Mouse (Mus musculus) Muller cell, postnatal 12 days (primary cell): ENCODE results near the gene Gstt4.

Experiments
- DNase-seq: peaks from one replicate; pipeline ENCODE4 v3.0.0-alpha.2; 2015; ENCODE audit errors: inconsistent ontology term

The Gstt4 gene

DNA sequence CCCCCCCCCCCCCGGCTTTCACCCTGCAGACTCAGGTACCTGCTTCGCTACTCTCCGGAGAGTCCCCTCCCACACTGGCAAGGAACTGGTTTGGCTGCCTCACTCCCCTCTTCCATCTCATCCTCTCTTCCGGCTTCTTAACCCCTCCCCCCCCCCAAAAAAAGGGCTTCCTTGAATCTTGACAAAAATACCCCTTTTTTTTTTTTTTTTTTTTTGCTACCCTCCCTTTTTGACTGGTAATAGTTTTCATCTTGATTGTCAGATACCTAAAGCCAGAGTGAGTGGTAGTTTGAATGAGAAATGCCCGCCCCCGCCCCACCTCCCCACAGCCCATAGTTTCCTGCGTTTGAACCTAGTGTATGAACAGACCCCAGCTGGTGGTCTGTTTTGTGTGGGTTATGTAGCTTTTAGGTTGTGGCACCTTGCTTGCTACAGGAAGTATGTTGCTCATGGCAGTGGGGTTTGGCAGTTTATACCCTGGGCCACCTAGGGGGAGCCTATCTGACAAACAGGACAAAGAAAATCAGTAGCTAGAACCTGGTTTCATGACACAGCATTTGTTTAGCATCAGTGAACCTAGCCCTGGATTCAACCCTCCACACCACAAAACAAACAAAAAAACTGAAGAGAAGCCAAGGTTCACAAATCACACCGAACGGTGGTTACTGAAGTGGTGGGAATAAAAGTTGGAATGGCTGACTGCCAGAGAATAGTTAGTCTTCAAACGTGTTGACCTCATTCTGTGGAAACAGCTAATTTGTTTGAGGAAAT lies 13.6 kb upstream of the Gstt4 start:
- DNase-seq: peak; percentile 63

- peak; percentile 36 for DNase-seq
Measured at GRCm38 (mm10) chr10:75835307-75835706, 13.0 kb upstream of the Gstt4 start.

DNA sequence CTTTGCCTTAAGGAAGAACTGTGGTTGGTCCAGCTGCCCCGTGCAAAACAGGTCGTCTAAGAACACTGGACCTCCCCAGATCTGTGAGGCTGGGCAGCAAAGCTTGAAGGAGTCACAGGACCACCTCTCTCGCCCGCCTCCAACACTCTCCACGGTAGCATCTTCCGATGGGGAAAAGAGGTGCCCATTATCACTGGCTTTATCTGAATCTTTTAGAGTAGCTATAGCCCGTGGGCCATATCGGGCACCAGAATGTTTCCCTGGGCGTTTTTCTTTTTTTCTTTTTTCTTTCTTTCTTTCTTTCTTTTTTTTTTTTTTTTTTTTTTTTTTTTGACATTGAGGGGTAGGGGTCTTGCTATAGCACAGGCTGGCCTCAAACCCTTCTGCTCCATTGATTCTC lies 12.4 kb upstream of the Gstt4 start:
- no peak for DNase-seq

GRCm38 (mm10) chr10:75834250-75834649 lies 11.9 kb upstream of the Gstt4 start:
- no peak for DNase-seq

- no peak for DNase-seq
Measured at GRCm38 (mm10) chr10:75833456-75834080, 11.2 kb upstream of the Gstt4 start.

GRCm38 (mm10) chr10:75832272-75832895 lies 10.0 kb upstream of the Gstt4 start:
- DNase-seq: no peak

GRCm38 (mm10) chr10:75830275-75830670 lies 7.9 kb upstream of the Gstt4 start:
- DNase-seq: no peak

- DNase-seq: no peak
Measured at GRCm38 (mm10) chr10:75829529-75830274, 7.4 kb upstream of the Gstt4 start.

- DNase-seq: peak; percentile 96
Measured at GRCm38 (mm10) chr10:75828500-75828931, 6.2 kb upstream of the Gstt4 start.

GRCm38 (mm10) chr10:75827668-75828360 lies 5.5 kb upstream of the Gstt4 start:
- peak; percentile 84 for DNase-seq

DNA sequence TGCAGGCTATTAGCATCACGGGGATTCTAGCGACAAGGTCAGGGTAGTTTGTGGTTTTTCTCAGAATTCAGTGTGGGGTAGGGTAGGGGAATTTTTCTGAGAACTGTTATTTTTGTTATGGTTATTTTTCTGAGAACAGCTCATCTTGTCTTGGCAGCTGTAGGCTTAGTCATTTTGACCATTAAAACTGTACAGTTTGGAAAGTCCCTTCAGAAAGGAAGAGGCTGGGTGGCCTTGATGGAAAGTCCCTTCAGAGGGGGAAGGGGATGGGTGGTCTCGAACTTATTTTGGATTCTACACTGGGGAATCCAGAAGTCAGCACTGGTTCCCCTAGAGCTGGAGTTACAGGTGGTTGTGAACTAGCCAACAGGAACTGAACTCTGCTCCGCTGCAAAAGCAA lies 2.2 kb upstream of the Gstt4 start:
- DNase-seq: no peak

DNA sequence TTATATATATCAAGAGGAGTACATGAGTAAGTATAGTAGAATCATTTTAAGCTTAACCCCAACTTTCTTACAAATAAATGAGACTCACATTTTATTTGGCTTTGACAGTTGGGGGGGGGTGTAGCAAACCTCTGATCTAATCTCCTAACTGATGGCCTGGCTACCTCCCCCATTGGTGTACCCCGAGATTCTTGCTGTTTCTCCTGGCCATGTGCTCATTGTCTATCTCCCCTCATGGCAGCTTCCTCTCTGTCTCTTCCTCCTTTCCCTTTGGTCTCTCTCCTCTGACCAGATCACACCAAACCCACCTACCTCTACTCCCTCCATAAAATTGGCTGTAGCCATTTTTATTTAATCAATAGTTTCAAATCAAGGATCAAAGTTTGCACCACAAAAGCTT lies 1.4 kb upstream of the Gstt4 start:
- DNase-seq: no peak

- DNase-seq: no peak
Measured at GRCm38 (mm10) chr10:75819882-75820281, 2.5 kb downstream of the Gstt4 start.

DNA sequence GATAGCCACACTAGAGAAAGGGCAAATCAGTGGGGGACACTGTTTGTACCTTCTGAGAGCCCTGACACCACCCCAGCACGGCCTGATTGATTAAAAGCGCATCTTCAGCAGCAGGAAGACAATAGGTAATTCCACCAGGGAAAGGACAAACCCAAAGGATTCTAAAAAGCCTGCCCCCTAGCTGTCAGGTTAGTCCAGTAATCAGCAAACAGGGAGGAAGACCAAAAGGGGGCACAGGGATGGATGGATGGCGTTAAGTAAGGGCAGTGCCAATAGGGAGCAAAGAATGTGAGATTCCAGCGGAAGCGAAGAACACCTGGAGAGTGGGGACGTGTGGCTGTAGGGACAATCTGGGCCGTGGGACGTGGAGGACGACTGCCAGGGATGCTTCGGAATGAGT lies 3.7 kb downstream of the Gstt4 start:
- no peak for DNase-seq

- no peak for DNase-seq
Measured at GRCm38 (mm10) chr10:75804217-75804616, 18.1 kb downstream of the Gstt4 start.

GRCm38 (mm10) chr10:75798176-75798696 lies 24.1 kb downstream of the Gstt4 start, which contains the start of gene Gstt1:
Gstt1 (minus strand) TSS chr10:75798584.
- peak; percentile 78 for DNase-seq

DNA sequence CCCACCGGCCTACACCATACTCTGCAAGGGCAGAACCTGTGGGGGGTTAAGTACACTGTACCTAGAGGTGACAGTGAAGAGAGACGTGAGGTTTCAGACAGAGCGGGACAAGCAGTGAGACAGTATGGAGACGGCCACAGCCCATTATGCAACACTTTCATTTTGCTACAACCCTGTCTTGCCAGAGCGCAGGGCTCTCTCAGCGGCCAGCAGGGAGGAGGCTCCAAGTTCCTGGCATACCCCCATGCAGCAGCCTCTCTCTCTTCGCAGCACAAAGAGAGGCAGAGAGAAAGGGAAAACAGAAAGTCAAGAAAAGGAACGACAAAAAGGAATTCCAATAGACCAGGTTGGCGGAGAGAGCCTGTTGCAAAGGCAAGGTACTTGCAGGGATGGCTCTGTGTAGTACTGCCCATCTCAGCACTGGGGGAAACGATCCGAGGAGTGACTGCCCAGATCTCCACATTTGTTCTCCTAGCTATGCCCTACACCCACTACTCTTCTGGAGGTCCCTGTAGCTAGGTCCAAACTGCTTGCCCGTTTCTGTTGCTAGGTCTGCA lies 24.6 kb downstream of the Gstt4 start:
- DNase-seq: peak; percentile 70

DNA sequence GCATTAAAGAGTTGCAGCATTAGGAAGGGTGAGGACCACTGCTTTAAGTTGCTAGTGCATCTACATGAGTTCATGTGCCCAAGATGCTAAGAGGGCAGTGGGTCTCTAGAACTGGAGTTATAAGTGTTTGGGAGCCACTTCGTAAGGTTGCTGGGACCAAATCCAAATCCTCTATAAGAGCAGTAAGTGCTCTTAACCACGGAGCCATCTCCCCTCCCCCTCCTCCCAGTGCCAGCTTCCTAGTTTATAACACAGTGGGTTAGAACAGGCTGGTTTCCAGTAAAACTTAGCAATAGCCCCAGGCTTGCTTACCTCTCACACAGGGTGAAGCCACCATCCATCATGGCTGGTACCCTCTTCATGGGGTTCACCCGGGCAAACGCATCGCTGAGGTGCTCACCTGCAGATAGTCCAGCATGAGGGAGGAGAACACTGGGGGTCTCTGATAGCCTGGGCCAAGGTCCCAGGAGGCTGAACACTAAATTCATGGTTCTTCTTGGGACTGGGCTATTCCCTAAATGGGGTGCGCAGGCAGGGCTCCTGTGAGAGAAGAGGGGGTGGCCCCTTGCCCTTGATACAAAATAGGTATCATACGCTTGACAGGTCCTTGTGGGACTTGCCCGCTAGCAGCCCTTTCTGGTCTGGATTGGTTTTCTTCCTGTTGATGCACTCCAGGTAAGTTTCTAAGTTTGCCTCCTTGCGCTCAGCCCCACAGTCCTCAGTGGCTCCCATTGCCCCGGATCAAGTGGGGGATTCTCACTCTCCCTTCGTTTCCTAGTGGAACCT lies 25.4 kb downstream of the Gstt4 start:
- DNase-seq: no peak

DNA sequence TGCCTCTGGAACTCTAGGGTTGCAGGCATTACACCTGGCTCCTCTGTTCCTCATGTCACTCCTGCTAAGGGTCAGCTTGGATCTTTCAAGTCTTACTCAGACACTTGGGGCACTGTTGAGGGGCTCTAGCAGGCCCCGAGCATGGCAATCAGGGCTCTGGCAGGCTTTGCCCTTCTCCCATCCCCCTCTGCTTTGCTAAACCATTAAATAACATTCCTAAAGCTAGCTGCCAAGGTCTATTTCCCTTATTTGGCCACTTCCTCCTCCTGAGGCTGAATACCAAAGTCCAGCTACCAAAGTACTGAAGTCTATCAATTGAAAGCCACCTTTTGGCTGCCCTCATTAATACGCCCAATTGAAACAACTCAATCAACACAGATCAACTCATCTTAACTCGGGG lies 27.5 kb downstream of the Gstt4 start:
- DNase-seq: peak; percentile 83

GRCm38 (mm10) chr10:75790773-75791172 lies 31.6 kb downstream of the Gstt4 start:
- DNase-seq: no peak
